Mouse (Mus musculus): Measurements from ENCODE around the gene Ugt1a6b. TPM values are rescaled to one million over a fixed set of nuclear protein-coding genes. Genes with fewer than 3 reads are reported as not detected.

Gene Ugt1a6b
- polyA plus RNA-seq, 1 experiment = 0.29 TPM

DNA sequence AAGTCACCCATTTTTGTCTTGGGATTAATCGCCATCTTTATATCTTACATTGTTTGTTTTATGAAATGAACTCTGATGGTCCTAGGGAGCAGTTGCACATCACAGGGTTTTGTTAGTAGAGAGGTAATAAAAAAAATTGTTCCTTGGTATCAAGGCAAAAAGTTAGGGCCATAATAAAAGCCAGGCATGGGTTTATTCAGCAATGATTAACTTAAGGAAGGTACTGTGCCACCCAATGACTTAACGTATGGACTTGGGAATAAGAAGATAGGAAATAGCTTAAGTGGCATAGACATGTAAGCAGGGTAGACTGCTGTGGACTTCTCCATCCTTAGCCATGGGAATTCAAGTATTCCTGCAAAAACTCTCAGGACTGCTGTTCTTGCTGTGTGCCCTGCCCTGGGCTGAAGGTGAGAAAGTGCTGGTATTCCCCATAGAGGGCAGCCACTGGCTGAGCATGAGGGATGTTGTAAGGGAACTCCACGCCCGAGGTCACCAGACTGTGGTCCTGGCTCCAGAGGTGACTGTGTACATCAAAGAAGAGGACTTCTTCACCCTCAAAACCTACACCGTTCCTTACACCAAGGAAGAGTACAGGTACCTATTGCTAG, 83.4 kb downstream of the Ugt1a6b start:
- H3K27me3 ChIP-seq (ENCODE audit: control insufficient read depth, insufficient read depth, low read length) = no peaks in the 10 kb centered on the region
- no peaks in the 10 kb centered on the region for H3K4me1 ChIP-seq (ENCODE audit: control insufficient read depth, insufficient read depth, insufficient read length)
- no peak overlapping the region for H3K27ac ChIP-seq (ENCODE audit: insufficient read depth, low read length)
- no peaks in the 10 kb centered on the region for H3K36me3 ChIP-seq (ENCODE audit: control insufficient read depth, insufficient read depth, low read length)
- DNase-seq (ENCODE audit: low read depth in 1 of 2, low spot score in 2 of 2) = no peak
- TF ChIP-seq CTCF (IDR thresholded peaks at IDR 0.05; ENCODE audit: extremely low read depth, insufficient read depth, insufficient read length, insufficient replicate concordance) = no peak
- WGBS = 96% methylated on average over 5 of the region's 5 CpGs
- H3K4me3 ChIP-seq (ENCODE audit: extremely low read depth, insufficient read depth, insufficient read length) = no peak overlapping the region

DNA sequence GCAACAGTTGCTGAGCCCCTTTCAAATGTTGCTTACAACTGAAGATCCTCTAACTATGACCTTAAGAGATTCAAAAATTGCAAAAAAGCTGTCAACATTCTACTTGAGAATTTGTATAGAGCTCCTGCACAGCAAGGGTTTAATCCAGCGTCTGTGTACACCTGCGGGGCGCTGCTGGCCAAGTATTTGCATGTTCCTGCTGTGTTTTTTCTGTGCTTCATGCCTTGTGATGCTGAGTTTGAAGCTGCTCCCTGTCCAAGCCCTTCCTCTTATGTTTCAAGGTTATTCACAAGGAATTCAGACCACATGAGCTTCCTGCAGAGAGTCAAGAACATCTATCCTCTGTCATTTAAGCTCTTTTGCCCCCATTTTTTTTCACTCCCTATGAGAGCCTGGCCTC, 89.1 kb downstream of the Ugt1a6b start:
- no peaks in the 10 kb centered on the region for H3K27me3 ChIP-seq (ENCODE audit: control insufficient read depth, insufficient read depth, low read length)
- DNase-seq (ENCODE audit: low read depth in 1 of 2, low spot score in 2 of 2) = no peak
- no peak for TF ChIP-seq CTCF (IDR thresholded peaks at IDR 0.05; ENCODE audit: extremely low read depth, insufficient read depth, insufficient read length, insufficient replicate concordance)
- no peak for TF ChIP-seq POLR2A (IDR thresholded peaks at IDR 0.05; ENCODE audit: low read depth, low read length)
- H3K36me3 ChIP-seq (ENCODE audit: control insufficient read depth, insufficient read depth, low read length) = no peaks in the 10 kb centered on the region
- no peaks in the 10 kb centered on the region for H3K4me1 ChIP-seq (ENCODE audit: control insufficient read depth, insufficient read depth, insufficient read length)
- WGBS = 86% methylated on average over 3 of the region's 3 CpGs
- no peak overlapping the region for H3K4me3 ChIP-seq (ENCODE audit: extremely low read depth, insufficient read depth, insufficient read length)
- H3K27ac ChIP-seq (ENCODE audit: insufficient read depth, low read length) = no peak overlapping the region

DNA sequence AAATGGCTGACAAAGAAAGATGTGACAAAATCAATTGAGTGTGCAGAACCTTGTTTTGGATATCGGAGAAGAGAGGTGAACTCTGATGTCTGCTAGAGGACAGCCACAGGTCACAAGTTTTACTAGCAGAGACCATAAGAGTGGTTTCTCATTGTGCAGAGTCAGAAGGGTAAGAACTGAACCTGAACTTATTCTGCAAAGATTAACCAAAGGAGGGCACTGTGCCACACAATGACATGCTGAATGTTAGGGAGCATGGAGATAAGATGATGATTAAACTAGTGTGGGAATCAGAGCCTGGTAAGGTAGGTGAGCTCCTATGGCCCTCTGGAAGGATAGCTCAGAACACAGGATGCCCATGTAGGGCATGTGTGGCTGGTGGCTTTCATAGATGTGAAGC, 92.6 kb downstream of the Ugt1a6b start:
- no peak overlapping the region for H3K27ac ChIP-seq (ENCODE audit: insufficient read depth, low read length)
- no peak for DNase-seq (ENCODE audit: low read depth in 1 of 2, low spot score in 2 of 2)
- H3K4me1 ChIP-seq (ENCODE audit: control insufficient read depth, insufficient read depth, insufficient read length) = no peaks in the 10 kb centered on the region
- H3K36me3 ChIP-seq (ENCODE audit: control insufficient read depth, insufficient read depth, low read length) = no peaks in the 10 kb centered on the region
- no peaks in the 10 kb centered on the region for H3K27me3 ChIP-seq (ENCODE audit: control insufficient read depth, insufficient read depth, low read length)
- 89% methylated on average over 1 of the region's 1 CpGs for WGBS
- TF ChIP-seq POLR2A (IDR thresholded peaks at IDR 0.05; ENCODE audit: low read depth, low read length) (no peak), CTCF (IDR thresholded peaks at IDR 0.05; ENCODE audit: extremely low read depth, insufficient read depth, insufficient read length, insufficient replicate concordance) (no peak)
- H3K4me3 ChIP-seq (ENCODE audit: extremely low read depth, insufficient read depth, insufficient read length) = no peak overlapping the region

DNA sequence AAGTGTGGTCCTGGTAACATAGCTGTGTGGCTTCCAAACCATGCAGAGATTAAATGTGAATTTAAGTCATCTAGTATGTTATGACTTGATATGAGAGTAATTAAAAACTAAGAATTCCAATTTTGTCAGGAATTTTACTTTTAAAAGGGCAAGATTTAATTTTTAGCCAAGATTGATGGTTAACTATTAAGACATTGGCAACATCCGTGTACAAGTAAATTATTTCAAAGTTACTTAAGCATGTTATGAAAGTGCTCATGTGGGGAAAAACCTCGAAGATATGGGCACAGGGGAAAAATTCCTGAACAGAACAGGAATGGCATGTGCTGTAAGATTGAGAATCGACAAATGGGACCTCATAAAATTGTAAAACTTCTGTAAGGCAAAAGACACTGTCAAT, 94.4 kb downstream of the Ugt1a6b start:
- H3K36me3 ChIP-seq (ENCODE audit: control insufficient read depth, insufficient read depth, low read length) = no peaks in the 10 kb centered on the region
- no peaks in the 10 kb centered on the region for H3K4me1 ChIP-seq (ENCODE audit: control insufficient read depth, insufficient read depth, insufficient read length)
- H3K27me3 ChIP-seq (ENCODE audit: control insufficient read depth, insufficient read depth, low read length) = no peaks in the 10 kb centered on the region
- H3K4me3 ChIP-seq (ENCODE audit: extremely low read depth, insufficient read depth, insufficient read length) = no peak overlapping the region
- TF ChIP-seq CTCF (IDR thresholded peaks at IDR 0.05; ENCODE audit: extremely low read depth, insufficient read depth, insufficient read length, insufficient replicate concordance) (no peak), POLR2A (IDR thresholded peaks at IDR 0.05; ENCODE audit: low read depth, low read length) (no peak)
- 81% methylated on average over 3 of the region's 3 CpGs for whole genome bisulfite sequencing
- no peak overlapping the region for H3K27ac ChIP-seq (ENCODE audit: insufficient read depth, low read length)
- no peak for DNase-seq (ENCODE audit: low read depth in 1 of 2, low spot score in 2 of 2)

DNA sequence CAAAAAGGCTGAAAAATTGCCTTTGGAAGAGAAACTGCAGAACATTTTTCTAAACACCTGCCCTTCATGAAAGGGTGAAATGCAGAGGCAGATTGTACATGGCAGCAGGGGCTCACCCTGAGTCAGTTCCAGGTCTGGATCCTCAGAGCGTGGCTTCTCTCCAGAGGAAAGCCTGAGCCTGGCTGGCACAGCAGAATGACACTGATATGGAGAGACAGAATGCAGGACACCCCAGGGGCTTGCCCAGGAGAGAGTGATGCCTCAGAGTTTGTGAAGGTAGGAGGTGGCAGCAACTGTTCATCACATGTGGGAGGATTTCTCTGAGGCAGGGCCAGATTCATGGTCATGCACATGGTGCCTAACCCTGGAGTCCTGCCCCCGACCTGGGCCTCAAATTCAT, 96.9 kb downstream of the Ugt1a6b start:
- H3K27ac ChIP-seq (ENCODE audit: insufficient read depth, low read length) = no peak overlapping the region
- H3K27me3 ChIP-seq (ENCODE audit: control insufficient read depth, insufficient read depth, low read length) = no peaks in the 10 kb centered on the region
- no peaks in the 10 kb centered on the region for H3K36me3 ChIP-seq (ENCODE audit: control insufficient read depth, insufficient read depth, low read length)
- WGBS = 82% methylated on average over 2 of the region's 2 CpGs
- TF ChIP-seq CTCF (IDR thresholded peaks at IDR 0.05; ENCODE audit: extremely low read depth, insufficient read depth, insufficient read length, insufficient replicate concordance) (no peak), POLR2A (IDR thresholded peaks at IDR 0.05; ENCODE audit: low read depth, low read length) (no peak)
- no peaks in the 10 kb centered on the region for H3K4me1 ChIP-seq (ENCODE audit: control insufficient read depth, insufficient read depth, insufficient read length)
- DNase-seq (ENCODE audit: low read depth in 1 of 2, low spot score in 2 of 2) = no peak
- H3K4me3 ChIP-seq (ENCODE audit: extremely low read depth, insufficient read depth, insufficient read length) = no peak overlapping the region

DNA sequence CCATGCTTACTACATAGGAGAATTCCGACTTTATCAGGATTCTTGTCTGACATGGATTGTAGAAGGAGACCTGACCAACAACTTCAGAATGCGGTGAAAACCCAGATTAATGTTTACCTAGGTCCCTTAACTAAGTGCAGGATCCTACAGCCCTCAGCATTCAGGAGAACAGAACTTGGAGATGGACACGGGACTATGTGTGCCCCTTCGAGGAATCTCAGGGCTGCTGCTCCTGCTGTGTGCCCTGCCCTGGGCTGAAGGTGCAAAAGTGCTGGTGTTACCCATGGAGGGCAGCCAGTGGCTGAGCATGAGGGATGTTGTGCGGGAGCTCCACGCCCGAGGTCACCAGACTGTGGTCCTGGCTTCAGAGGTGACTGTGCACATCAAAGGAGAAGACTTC, 97.4 kb downstream of the Ugt1a6b start, which contains the start of gene Ugt1a2:
Gene Ugt1a2, plus strand, starts transcription at position 146 of the 400 bp plus-strand sequence.
- WGBS = 90% methylated on average over 7 of the region's 7 CpGs
- H3K27me3 ChIP-seq (ENCODE audit: control insufficient read depth, insufficient read depth, low read length) = no peaks in the 10 kb centered on the region
- H3K36me3 ChIP-seq (ENCODE audit: control insufficient read depth, insufficient read depth, low read length) = no peaks in the 10 kb centered on the region
- H3K4me3 ChIP-seq (ENCODE audit: extremely low read depth, insufficient read depth, insufficient read length) = no peak within 1 kb of the TSS
- no peak for DNase-seq (ENCODE audit: low read depth in 1 of 2, low spot score in 2 of 2)
- peaks cover 3% of the 10 kb centered on the region; the same call in 1 of the 2 replicates for H3K4me1 ChIP-seq (ENCODE audit: control insufficient read depth, insufficient read depth, insufficient read length)
- no peak within 1 kb of the TSS for H3K27ac ChIP-seq (ENCODE audit: insufficient read depth, low read length)
- TF ChIP-seq CTCF (IDR thresholded peaks at IDR 0.05; ENCODE audit: extremely low read depth, insufficient read depth, insufficient read length, insufficient replicate concordance) = no peak
- no peak for TF ChIP-seq POLR2A (IDR thresholded peaks at IDR 0.05; ENCODE audit: low read depth, low read length)

DNA sequence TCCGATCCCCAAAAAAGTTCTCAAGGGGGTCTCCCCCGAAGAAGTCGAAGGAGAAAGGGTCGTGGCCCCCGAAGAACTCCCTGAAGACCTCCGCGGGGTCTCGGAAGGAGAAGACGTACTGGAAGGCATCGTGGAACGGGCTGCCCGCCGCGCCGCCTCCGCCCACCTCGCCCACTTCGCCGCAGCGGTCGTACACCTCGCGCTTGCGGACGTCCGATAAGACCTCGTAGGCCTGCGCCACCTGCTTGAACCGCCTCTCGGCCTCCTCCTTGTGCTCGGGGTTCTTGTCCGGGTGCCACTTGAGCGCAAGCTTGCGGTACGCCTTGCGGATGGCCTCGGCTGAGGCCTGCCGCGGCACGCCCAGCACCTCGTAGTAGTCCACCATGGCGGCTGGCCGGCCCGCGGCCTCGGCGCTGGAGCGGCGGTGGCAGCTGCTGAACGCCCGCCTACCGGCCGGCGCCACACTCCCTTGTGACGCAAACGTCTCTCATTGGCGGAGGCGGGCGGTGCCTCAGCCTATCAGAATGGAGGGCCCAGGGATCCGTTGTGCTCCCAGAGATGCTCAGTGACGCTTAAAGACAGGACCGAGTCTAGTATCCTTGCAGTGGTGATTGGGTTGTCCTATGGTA, 102.4 kb downstream of the Ugt1a6b start, which contains the start of gene Dnajb3:
Gene Dnajb3, minus strand, starts transcription at position 489 of the 629 bp plus-strand sequence.
- Histone ChIP-seq H3K36me3 (ENCODE audit: control insufficient read depth, insufficient read depth, low read length) (no peaks in the 10 kb centered on the region), H3K27ac (ENCODE audit: insufficient read depth, low read length) (no peak within 1 kb of the TSS), H3K27me3 (ENCODE audit: control insufficient read depth, insufficient read depth, low read length) (no peaks in the 10 kb centered on the region), H3K4me1 (ENCODE audit: control insufficient read depth, insufficient read depth, insufficient read length) (peaks cover 3% of the 10 kb centered on the region; the same call in 1 of the 2 replicates), H3K4me3 (ENCODE audit: extremely low read depth, insufficient read depth, insufficient read length) (peak within 1 kb of the TSS; percentile 63)
- 22% methylated on average over 62 of the region's 62 CpGs for WGBS
- TF ChIP-seq CTCF (IDR thresholded peaks at IDR 0.05; ENCODE audit: extremely low read depth, insufficient read depth, insufficient read length, insufficient replicate concordance) (no peak), POLR2A (IDR thresholded peaks at IDR 0.05; ENCODE audit: low read depth, low read length) (no peak)
- DNase-seq (ENCODE audit: low read depth in 1 of 2, low spot score in 2 of 2) = peak; percentile 3 to 65

Data from spleen, adult 2 months (tissue).